Mouse (Mus musculus): ENCODE results near the gene Abcg1. TPM values are rescaled to one million over a fixed set of nuclear protein-coding genes. Genes with fewer than 3 reads are reported as not detected.
A peak's percentile ranks its signal among the peaks of the same experiment; 100 is the strongest.

Gene Abcg1
- polyA plus RNA-seq, 1 experiment from 2014 or later = 7.1 TPM

GRCm38 (mm10) chr17:31071421-31072301 is 14.2 kb downstream of the Abcg1 start:
- 50% methylated on average over 18 of the region's 18 CpGs for WGBS
- ATAC-seq (replicated peaks; ENCODE audit: low FRiP score) = no peak
- Histone ChIP-seq H3K9ac (no peak overlapping the region), H3K27ac (no peak overlapping the region), H3K4me1 (peaks cover 72% of the 10 kb centered on the region), H3K4me2 (no peak overlapping the region), H3K36me3 (no peaks in the 10 kb centered on the region), H3K9me3 (replicated peaks) (no peaks in the 10 kb centered on the region), H3K27me3 (no peaks in the 10 kb centered on the region), H3K4me3 (replicated peaks) (no peak overlapping the region)

DNA sequence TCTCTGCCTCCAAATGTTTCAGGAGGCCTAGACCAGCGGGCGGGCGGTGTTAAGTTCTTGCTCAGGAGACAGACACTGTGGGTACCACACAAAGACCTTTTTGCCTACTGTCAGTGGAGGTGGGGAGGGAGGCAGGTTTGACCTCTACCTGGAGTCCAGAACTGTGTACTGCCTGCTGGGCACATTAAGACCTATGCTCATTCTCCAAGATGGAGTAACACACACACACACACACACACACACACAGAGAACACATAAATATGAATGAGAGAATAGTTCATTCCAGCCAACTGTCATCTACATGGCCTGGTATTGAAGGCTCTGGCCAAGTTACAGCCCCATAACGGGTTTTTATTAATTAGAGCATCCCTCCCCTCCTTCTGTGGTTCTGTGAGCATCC is 15.4 kb downstream of the Abcg1 start:
- WGBS = 69% methylated on average over 4 of the region's 4 CpGs
- Histone ChIP-seq H3K9ac (no peak overlapping the region), H3K27me3 (no peaks in the 10 kb centered on the region), H3K4me1 (peaks cover 70% of the 10 kb centered on the region), H3K4me3 (replicated peaks) (peak overlapping the region; percentile 29), H3K4me2 (peak overlapping the region; percentile 52), H3K9me3 (replicated peaks) (no peaks in the 10 kb centered on the region), H3K27ac (peak overlapping the region; percentile 54), H3K36me3 (no peaks in the 10 kb centered on the region)
- peak; percentile 22 for ATAC-seq (replicated peaks; ENCODE audit: low FRiP score)

DNA sequence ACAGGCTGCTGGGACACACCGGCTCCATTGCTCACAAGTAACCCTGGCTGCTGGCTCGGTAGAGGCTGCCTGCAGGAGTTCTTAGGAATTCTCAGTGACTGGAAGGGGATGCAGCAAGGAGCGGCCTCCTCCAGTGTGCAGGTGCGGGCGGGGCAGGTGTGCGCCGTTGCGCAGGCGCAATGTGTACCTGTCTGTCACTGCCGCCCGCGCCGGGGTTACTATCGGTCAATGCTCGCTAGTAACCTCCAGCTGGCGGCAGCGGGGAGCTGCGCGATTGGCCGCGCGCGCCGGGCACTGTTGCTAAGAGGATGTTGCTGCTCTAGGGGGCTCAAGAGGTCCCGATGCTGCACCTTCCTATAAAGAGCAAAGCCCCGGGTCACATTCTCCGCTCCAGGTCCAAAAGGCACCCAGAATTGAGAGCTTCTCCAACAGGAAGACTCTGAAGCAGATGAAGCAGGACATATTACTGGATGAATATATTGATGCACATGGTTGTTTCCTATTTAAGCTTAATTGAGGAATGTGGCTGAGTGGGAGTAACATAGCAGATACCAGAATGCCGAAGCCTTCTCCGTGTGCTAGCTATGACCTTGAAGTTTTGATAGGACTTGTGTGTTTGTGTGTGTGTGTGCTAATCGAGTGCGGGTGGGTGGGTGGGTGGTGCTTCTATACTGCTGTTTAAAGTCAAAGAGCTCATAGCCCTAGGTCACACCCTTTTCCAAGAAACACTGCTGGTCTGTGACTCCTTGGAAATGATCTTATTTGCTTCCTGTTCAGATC is 16.0 kb downstream of the Abcg1 start:
- WGBS = 3% methylated on average over 31 of the region's 31 CpGs
- peaks cover 76% of the 10 kb centered on the region for H3K4me1 ChIP-seq

GRCm38 (mm10) chr17:31074053-31074590 is 16.6 kb downstream of the Abcg1 start:
- H3K4me2 ChIP-seq = peak overlapping the region; percentile 52; the same call in 1 of the 2 replicates
- ATAC-seq (replicated peaks; ENCODE audit: low FRiP score) = no peak
- WGBS = 34% methylated on average over 7 of the region's 7 CpGs
- H3K27me3 ChIP-seq = no peaks in the 10 kb centered on the region
- H3K9me3 ChIP-seq (replicated peaks) = no peaks in the 10 kb centered on the region
- peaks cover 80% of the 10 kb centered on the region for H3K4me1 ChIP-seq
- no peak overlapping the region for H3K9ac ChIP-seq
- peak overlapping the region; percentile 54 for H3K27ac ChIP-seq
- no peaks in the 10 kb centered on the region for H3K36me3 ChIP-seq
- H3K4me3 ChIP-seq (replicated peaks) = no peak overlapping the region

More for the DNA sequence above, 16.0 kb downstream of the Abcg1 start:
- peak overlapping the region; percentile 54 for H3K27ac ChIP-seq
- no peaks in the 10 kb centered on the region for H3K27me3 ChIP-seq
- H3K9ac ChIP-seq = no peak overlapping the region
- H3K4me3 ChIP-seq (replicated peaks) = peak overlapping the region; percentile 29
- no peaks in the 10 kb centered on the region for H3K9me3 ChIP-seq (replicated peaks)
- no peaks in the 10 kb centered on the region for H3K36me3 ChIP-seq
- ATAC-seq (replicated peaks; ENCODE audit: low FRiP score) = peak; percentile 76
- H3K4me2 ChIP-seq = peak overlapping the region; percentile 52

- H3K27ac ChIP-seq = peak overlapping the region; percentile 54; the same call in 1 of the 2 replicates
These were observed 17.2 kb downstream of the Abcg1 start for GRCm38 (mm10) chr17:31074666-31075065.

GRCm38 (mm10) chr17:31075471-31075870 is 18.0 kb downstream of the Abcg1 start:
- ATAC-seq (replicated peaks; ENCODE audit: low FRiP score) = no peak
- 68% methylated on average over 5 of the region's 5 CpGs for WGBS

More at GRCm38 (mm10) chr17:31074666-31075065, 17.2 kb downstream of the Abcg1 start:
- 52% methylated on average over 3 of the region's 3 CpGs for WGBS
- H3K9ac ChIP-seq = no peak overlapping the region
- no peaks in the 10 kb centered on the region for H3K9me3 ChIP-seq (replicated peaks)
- no peaks in the 10 kb centered on the region for H3K27me3 ChIP-seq
- ATAC-seq (replicated peaks; ENCODE audit: low FRiP score) = no peak
- peaks cover 83% of the 10 kb centered on the region for H3K4me1 ChIP-seq
- H3K36me3 ChIP-seq = no peaks in the 10 kb centered on the region
- no peak overlapping the region for H3K4me3 ChIP-seq (replicated peaks)
- no peak overlapping the region for H3K4me2 ChIP-seq

DNA sequence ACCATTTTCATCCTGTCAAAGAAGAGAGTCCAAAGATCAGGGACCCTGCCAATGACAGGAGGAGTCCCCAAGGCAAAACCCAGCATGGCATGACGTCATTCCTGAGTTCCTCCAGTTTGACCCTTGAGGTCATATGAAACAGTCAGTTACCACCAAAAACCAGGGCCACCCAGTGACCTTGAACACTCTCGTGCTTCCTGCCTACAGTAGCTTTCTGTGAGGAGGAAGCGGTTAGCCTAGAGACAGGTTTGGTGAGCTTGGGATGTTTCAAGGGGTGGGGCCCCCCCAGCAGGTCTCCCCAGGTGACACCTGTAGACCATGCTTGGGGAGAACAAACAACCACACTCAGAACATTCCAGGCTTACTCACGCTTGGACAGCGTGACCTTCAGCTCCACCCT is 20.1 kb downstream of the Abcg1 start:
- Histone ChIP-seq H3K9me3 (replicated peaks) (no peaks in the 10 kb centered on the region), H3K4me1 (peaks cover 69% of the 10 kb centered on the region), H3K4me2 (no peak overlapping the region), H3K36me3 (no peaks in the 10 kb centered on the region), H3K27ac (0 out of 2 replicates have a peak overlapping the region, but pooled peaks have one; percentile 88), H3K4me3 (replicated peaks) (no peak overlapping the region), H3K9ac (no peak overlapping the region), H3K27me3 (no peaks in the 10 kb centered on the region)
- ATAC-seq (replicated peaks; ENCODE audit: low FRiP score) = no peak
- WGBS = 50% methylated on average over 5 of the region's 5 CpGs

More at GRCm38 (mm10) chr17:31075471-31075870, 18.0 kb downstream of the Abcg1 start:
- Histone ChIP-seq H3K4me3 (replicated peaks) (no peak overlapping the region), H3K36me3 (no peaks in the 10 kb centered on the region), H3K4me1 (peaks cover 87% of the 10 kb centered on the region), H3K9ac (no peak overlapping the region), H3K27ac (peak overlapping the region; percentile 24; the same call in 1 of the 2 replicates), H3K27me3 (no peaks in the 10 kb centered on the region), H3K9me3 (replicated peaks) (no peaks in the 10 kb centered on the region), H3K4me2 (no peak overlapping the region)

GRCm38 (mm10) chr17:31078581-31078980 is 21.1 kb downstream of the Abcg1 start:
- no peaks in the 10 kb centered on the region for H3K27me3 ChIP-seq
- no peak overlapping the region for H3K4me2 ChIP-seq
- H3K4me3 ChIP-seq (replicated peaks) = no peak overlapping the region
- no peaks in the 10 kb centered on the region for H3K36me3 ChIP-seq
- ATAC-seq (replicated peaks; ENCODE audit: low FRiP score) = no peak
- H3K9ac ChIP-seq = no peak overlapping the region
- peak overlapping the region; percentile 88 for H3K27ac ChIP-seq
- 59% methylated on average over 11 of the region's 11 CpGs for WGBS
- no peaks in the 10 kb centered on the region for H3K9me3 ChIP-seq (replicated peaks)
- peaks cover 59% of the 10 kb centered on the region for H3K4me1 ChIP-seq

DNA sequence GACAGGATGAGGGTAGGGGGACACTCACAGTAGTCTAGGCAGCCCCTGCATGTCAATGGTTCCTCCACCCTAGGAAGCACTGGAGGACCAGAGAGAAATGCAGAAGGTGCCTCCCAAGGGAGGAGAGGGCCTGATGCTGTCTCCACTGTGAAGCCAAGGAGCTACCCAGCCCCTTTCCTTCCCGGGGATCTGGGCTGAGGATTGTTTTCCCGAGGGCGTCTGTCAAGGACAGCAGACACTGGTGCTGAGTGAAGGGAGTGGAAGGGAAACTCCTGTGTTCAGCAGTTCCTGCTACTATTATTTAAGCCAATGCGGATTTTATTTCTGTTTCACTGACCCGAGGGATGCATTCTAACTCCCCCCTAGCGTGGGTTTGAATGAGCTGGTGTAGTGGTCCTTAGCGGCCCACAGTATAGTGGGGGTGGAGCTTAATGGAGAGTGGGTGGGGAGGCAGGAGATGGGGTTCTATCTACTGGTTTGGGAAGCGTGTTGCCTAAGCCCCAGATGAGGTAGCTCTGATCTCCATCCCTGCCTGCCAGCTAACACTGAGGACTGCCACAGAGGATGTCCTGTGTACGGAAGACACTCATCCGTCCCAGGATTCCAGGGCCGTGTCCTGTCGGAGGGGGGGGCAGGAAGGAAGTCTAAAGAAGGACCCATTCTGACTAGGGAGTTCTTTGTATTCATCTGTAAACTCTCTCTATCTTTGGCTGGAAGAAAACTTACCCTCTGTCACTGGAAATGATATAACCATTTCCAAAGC is 21.8 kb downstream of the Abcg1 start:
- no peaks in the 10 kb centered on the region for H3K36me3 ChIP-seq
- no peaks in the 10 kb centered on the region for H3K27me3 ChIP-seq
- ATAC-seq (replicated peaks; ENCODE audit: low FRiP score) = peak; percentile 49; the same call in 1 of the 2 replicates
- WGBS = 36% methylated on average over 12 of the region's 12 CpGs
- peaks cover 52% of the 10 kb centered on the region for H3K4me1 ChIP-seq
- H3K4me3 ChIP-seq (replicated peaks) = no peak overlapping the region
- no peaks in the 10 kb centered on the region for H3K9me3 ChIP-seq (replicated peaks)
- no peak overlapping the region for H3K9ac ChIP-seq
- H3K27ac ChIP-seq = peak overlapping the region; percentile 88
- no peak overlapping the region for H3K4me2 ChIP-seq

- no peaks in the 10 kb centered on the region for H3K9me3 ChIP-seq (replicated peaks)
- no peak overlapping the region for H3K4me3 ChIP-seq (replicated peaks)
- no peak overlapping the region for H3K27ac ChIP-seq
- no peak for ATAC-seq (replicated peaks; ENCODE audit: low FRiP score)
- no peaks in the 10 kb centered on the region for H3K27me3 ChIP-seq
- H3K9ac ChIP-seq = no peak overlapping the region
- WGBS = 87% methylated on average over 4 of the region's 4 CpGs
- H3K4me2 ChIP-seq = no peak overlapping the region
- peaks cover 32% of the 10 kb centered on the region for H3K4me1 ChIP-seq
- no peaks in the 10 kb centered on the region for H3K36me3 ChIP-seq
These were observed 25.0 kb downstream of the Abcg1 start for GRCm38 (mm10) chr17:31082296-31083078.

- no peak overlapping the region for H3K4me3 ChIP-seq (replicated peaks)
- 82% methylated on average over 3 of the region's 3 CpGs for WGBS
- no peak for ATAC-seq (replicated peaks; ENCODE audit: low FRiP score)
These were observed 28.0 kb downstream of the Abcg1 start for GRCm38 (mm10) chr17:31085519-31085918.

More at GRCm38 (mm10) chr17:31085519-31085918, 28.0 kb downstream of the Abcg1 start:
- Histone ChIP-seq H3K27ac (no peak overlapping the region), H3K9me3 (replicated peaks) (no peaks in the 10 kb centered on the region), H3K9ac (no peak overlapping the region), H3K27me3 (no peaks in the 10 kb centered on the region), H3K4me1 (peaks cover 24% of the 10 kb centered on the region), H3K4me2 (no peak overlapping the region), H3K36me3 (no peaks in the 10 kb centered on the region)
